Mouse (Mus musculus): Measurements from ENCODE around the gene Inpp5b.
A peak's percentile ranks its signal among the peaks of the same experiment; 100 is the strongest.
"Not testable (repeated sequence)": the region's sequence is repeated elsewhere in the genome, so short reads cannot be mapped to it uniquely, and the experiment has no call there.

Inpp5b gene

GRCm38 (mm10) chr4:124741376-124742343 is at the start of gene Inpp5b:
Gene Inpp5b, plus strand, starts transcription at chr4:124741850.
- DNase-seq = peak; percentile 79 to 85

DNA sequence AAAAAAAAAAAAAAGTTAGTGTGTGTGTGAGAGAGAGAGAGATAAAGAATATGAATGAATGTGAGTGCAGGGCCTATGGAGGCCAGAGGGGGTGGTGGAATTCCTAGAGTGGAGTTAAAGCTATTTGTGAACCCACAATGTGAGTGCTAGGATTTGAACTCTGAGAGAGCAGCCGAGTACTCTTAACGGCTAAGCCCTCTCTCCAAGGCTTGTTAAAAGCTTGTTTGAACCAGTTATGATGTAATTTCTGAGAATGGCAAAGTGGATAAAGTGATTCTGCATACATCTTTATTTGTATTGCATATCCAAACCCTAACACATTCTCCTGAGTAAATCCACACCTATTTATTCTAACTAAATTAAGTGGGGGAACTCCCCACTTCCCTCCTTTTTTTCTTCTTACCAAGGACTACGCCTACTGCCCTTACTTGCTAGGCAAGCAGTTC is 49.2 kb upstream of the Inpp5b start:
- no peak for DNase-seq

- DNase-seq = peak; percentile 78 to 80
Observed at GRCm38 (mm10) chr4:124693135-124693894, 48.3 kb upstream of the Inpp5b start, which contains the start of gene Utp11. Gene Utp11, minus strand, starts transcription at chr4:124693600.

DNA sequence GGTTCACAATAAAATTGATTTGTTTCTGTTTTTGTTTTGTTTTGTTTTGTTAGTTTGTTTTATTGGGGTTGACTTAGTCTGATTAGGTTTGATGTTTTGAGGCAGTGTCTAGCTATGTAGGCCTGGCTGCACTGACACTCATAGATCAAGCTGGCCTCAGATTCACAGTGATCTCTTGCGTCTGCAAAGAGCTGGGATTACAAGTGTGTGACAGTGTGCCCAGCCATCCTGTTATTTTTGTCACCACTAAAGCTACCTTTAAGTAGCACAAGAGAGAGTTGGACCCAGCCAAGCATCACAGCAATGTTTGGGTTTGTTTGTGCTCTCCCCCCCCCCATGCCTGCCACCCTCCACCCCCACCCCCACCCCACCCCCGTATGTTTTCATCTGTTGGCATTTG is 47.1 kb upstream of the Inpp5b start:
- DNase-seq = no peak

GRCm38 (mm10) chr4:124695786-124696516 is 45.7 kb upstream of the Inpp5b start:
- no peak for DNase-seq

DNA sequence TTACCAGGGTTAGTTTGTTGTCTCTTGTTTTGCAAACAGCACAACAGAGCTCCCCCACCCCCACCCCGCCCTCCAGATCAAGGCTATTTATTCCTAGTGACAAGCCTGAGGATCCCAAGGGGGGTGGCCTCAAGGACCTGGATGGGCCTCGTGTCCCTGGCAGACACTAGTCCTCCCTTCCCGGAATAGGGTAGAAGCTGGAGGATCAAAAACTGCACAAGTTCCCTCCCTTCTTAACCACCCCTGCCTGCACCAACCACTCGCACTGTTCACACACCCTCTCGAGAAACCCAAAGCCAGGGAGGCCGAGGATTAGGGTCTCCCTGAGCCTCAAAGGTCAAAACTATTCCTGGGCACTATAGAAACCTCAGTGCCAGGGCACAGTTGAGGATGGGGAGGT is 41.9 kb upstream of the Inpp5b start:
- no peak for DNase-seq

DNA sequence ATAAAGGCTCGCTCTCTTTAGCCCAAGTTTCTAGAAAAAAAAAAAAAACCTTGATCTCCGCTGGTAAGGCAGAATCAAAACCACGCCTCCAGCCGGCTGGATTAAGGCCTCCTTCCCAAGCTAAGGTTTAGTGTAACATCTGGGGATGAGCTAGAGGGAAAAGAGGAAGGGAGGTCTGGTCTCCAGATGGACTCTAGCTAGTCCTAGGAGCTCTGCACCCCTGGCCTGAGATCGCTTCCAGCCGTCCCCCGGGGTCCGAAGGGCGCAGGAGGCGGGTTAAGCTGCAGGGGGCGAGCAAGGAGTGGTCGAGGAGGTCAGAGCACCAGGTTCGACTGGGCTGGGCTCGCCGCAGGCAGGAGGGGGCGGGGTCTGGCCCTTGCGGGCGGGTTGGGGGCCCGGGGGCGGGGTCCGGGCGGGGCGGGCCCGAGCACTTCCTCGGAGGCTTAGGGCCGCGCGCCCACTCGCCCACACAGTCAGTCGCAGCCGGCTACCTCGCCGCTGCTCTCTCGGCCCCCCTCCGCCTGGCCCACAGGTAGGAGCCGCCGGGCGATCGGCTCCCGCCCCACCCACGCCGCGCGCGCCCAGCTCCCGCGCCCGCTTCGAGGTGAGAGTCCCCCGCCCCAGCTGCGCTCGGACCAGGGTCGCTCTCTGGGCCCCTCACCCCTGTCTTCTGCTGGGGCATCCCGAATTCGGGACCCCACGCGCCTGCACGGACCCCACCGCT is 41.2 kb upstream of the Inpp5b start, which contains the start of gene Fhl3:
TSS of gene Fhl3 (plus strand) at position 454 of the 724 bp plus-strand sequence.
- peak in 1 of 2 experiments; percentile 14 for DNase-seq

DNA sequence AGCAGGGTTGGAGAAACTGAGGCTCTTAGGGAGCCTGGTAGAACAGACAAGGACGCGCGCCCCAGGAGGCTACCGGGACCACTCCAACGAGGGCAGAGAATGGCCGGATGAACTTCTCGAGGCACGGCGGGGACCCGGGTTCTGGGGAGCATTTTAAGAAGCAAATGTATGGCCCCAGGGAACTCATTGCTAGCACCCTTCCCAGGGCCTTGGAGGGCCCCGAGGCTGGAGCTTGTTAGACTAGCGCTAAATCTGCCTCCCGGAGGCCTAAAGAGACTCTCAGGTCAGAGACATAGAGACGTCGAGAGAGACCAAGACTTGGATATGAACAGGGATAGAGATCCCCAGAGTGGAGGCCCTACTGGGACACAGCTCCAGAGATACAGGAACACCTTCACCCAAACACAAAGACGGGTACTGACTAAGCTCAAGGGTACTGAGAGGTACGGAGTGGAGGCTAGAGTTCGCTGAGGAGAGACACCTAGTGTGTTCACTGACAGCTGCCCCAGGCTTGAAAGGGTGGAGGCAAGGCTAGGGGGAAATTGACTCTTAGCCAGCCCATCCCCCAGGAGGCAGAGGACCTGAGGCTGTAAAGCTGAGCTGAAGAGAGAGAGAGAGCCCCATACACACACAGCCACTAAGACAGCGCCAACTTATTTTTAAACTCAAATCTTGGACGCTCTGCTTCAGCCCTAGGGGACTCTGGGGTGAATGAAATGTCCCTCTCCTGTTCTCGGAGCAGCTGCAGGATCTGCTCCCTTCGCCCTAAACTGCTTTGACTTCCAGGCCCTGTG is 40.4 kb upstream of the Inpp5b start:
- DNase-seq = no peak

DNA sequence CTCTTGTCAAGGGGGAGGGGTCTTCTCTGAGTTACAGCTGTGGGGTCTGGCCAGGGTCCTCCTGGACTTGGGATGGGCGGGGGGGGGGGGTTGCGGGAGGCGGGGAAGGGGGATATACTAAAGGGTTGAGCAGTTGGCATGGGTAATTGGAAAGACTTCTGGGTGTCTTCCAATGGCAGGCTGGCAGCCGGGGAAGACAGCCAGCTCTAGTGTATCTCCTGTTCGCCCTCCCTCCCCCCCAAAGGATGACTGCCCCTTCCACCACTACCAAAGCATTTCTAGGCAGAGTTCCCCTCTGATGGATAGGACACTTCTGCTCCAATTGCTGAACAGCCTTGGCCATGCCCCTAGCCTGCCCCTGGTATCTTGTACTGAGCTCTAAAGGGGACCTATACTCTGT is 39.7 kb upstream of the Inpp5b start:
- peak in 1 of 2 experiments; percentile 17 for DNase-seq

DNA sequence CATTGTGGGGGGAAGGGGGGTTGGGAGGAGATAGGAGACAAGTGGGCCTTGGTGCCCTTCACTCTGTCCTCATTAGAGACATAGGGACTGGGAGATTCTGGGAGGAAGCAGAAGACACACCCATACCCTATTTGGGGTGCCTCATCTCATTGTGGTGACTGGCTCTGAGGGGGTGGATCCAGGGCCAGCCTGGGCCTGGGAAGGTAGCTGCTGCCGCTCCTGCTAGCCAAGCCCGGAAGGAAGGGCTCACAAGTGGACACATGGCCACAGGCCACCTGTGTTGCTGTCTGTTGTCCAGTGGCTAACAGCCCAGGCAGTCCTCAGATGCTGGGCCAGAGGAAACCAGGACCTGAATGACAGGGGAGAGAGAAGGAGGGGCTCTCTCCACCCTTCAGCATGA is 38.2 kb upstream of the Inpp5b start:
- DNase-seq = peak in 1 of 2 experiments; percentile 19

DNA sequence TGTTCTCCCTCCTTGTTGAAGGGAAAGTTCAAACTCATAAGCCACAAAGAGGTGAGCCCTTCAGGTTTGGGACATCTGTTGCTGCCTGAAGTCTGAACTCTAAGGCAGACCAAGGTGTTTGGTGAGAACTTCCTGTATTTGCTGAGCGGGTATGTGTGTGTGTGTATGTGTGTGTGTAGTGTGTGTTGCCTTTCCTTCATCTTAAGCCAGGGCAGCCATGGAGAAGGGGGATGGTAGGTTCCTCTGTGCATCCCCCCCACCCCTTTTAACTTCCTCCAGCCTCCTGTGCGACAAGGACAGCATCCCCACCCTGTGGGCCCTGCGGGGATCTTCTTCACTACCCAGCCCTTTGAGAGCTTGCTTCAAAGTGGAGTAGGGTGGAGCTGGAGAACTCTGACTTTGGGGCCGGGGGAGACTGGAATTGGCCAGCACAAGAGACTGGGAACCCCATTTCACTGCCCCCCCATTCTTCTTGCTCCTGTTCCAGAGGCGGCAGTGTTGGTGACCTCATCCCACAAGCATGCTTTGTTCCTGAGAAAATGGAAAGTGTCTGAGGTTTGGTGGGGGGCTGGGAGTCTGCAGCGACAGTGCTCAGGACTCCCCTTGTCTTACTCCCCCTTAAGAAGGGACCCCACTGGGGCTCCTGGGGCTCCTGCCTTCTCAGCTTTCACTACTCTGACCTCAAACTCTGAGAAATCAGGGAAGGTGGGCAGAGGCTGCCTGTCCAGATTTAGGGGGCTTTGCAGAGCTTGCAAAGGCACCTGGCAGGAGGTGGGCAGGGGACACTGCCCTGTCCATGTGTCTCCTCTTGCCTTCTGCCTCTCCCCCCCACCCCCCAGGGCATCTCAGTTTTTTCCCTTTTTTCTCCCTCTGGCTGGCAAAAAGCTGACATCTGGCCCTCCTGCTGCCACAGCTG is 37.5 kb upstream of the Inpp5b start:
- DNase-seq = no peak

DNA sequence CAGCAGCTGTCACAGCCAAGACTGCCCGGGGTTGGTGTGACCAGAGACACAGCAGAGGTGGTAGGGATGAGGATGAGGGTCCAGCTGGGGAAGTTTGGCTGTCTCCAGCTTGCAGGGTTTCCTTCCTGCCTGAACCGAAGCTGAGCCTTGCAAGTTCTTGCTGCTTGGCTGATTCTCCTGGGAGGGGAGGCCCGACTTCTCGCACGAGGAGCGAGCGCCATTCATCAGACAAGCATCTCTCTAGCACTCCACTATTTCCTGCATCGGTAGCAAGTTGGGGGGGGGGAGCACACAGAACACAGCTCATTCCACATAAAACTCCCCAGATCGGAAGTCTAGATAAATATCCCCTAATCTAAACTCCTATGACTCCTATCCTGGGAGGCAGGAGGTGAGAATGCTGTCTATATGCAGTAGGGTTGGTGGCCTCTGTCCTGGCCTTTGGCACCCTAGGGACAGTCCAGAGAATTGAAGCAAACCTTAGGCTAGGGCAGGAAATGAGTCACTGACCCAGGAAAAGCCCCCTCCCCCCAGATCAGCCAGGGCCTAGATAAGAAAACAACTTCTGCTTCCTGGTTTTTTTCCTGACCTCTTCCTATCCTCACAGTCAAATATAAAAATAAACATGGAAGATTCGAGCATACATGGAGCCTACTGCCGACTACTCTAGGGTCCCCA is 36.7 kb upstream of the Inpp5b start:
- DNase-seq = no peak

- DNase-seq = no peak
Observed at GRCm38 (mm10) chr4:124705661-124706269, 35.9 kb upstream of the Inpp5b start.

GRCm38 (mm10) chr4:124707381-124708199 is 34.1 kb upstream of the Inpp5b start:
- not testable (repeated sequence) for DNase-seq

- not testable (repeated sequence) for DNase-seq
Observed at GRCm38 (mm10) chr4:124708200-124708517, 33.5 kb upstream of the Inpp5b start.

- no peak for DNase-seq
Observed at GRCm38 (mm10) chr4:124708518-124709477, 32.9 kb upstream of the Inpp5b start.

- DNase-seq = no peak
Observed at GRCm38 (mm10) chr4:124709961-124710446, 31.6 kb upstream of the Inpp5b start.

All from cerebellum, postnatal 36 days (tissue).